Mouse (Mus musculus): ENCODE data around the gene Ric3.

DNA sequence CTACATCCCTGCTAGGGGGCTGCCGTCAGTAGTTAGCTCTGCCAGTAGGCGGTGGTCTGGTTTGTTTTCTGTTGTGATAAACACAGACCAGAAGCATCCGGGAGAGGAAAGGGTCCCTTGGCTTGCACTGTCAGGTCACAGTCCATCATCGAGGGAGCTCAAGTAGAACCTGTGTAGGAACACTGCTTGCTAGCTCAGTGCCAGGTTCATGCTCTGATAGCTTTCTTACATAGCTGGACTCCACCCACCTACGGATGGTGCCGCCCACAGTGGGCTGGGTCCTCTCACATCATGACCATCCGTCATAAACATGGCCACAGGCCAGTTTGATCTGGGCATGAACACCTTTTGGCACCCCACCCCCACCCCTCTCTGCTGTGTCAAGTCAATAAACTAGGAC lies 57.4 kb downstream of the Ric3 start:
- TF ChIP-seq POLR2A (IDR thresholded peaks at IDR 0.05; ENCODE audit: low read depth, low read length), result no peak
- TF ChIP-seq MAFK (IDR thresholded peaks at IDR 0.05; ENCODE audit: insufficient replicate concordance, low read length), result no peak
- TF ChIP-seq BHLHE40 (IDR thresholded peaks at IDR 0.05; ENCODE audit: low read depth, low read length), result no peak
- no peak for TF ChIP-seq MAZ (IDR thresholded peaks at IDR 0.05; ENCODE audit: low read depth, low read length)
- TF ChIP-seq CTCF (conservative IDR thresholded peaks at IDR 0.05 in 1 of 2, IDR thresholded peaks at IDR 0.05 in 1 of 2; ENCODE audit: low read depth in 2 of 2, low read length in 2 of 2), result no peak
- TF ChIP-seq GABPA (IDR thresholded peaks at IDR 0.05; ENCODE audit: insufficient replicate concordance, low read depth, low read length), result no peak
- TF ChIP-seq IRF4 (IDR thresholded peaks at IDR 0.05; ENCODE audit: low read depth, low read length), result no peak
- no peak for TF ChIP-seq UBTF (IDR thresholded peaks at IDR 0.05; ENCODE audit: low read depth, low read length)
- TF ChIP-seq RAD21 (IDR thresholded peaks at IDR 0.05; ENCODE audit: low read depth, low read length), result no peak
- no peak for TF ChIP-seq TBP (conservative IDR thresholded peaks at IDR 0.05; ENCODE audit: low read depth, low read length)
- TF ChIP-seq EP300 (IDR thresholded peaks at IDR 0.05; ENCODE audit: low read length), result no peak
- no peak for TF ChIP-seq ZNF384 (IDR thresholded peaks at IDR 0.05; ENCODE audit: low read depth, low read length)
- TF ChIP-seq E2F4 (IDR thresholded peaks at IDR 0.05; ENCODE audit: insufficient replicate concordance, low read depth, low read length), result no peak
